Mouse (Mus musculus) lung, postnatal 25 days (tissue): Measurements from ENCODE around the gene Syna.
A peak's percentile ranks its signal among the peaks of the same experiment; 100 is the strongest.

Experiments used
- DNase-seq: peaks from one replicate; pipeline ENCODE4 v3.0.0; 2022; ENCODE audit warnings: low spot score

The Syna gene

GRCm38 (mm10) chr5:134560071-134560449, at the start of gene Syna:
Gene Syna, minus strand, starts transcription at chr5:134560171.
- DNase-seq = no peak

- no peak for DNase-seq
These were observed 47.1 kb upstream of the Syna start for GRCm38 (mm10) chr5:134607121-134607520.

- no peak for DNase-seq
These were observed 46.3 kb upstream of the Syna start for GRCm38 (mm10) chr5:134606314-134606713.

DNA sequence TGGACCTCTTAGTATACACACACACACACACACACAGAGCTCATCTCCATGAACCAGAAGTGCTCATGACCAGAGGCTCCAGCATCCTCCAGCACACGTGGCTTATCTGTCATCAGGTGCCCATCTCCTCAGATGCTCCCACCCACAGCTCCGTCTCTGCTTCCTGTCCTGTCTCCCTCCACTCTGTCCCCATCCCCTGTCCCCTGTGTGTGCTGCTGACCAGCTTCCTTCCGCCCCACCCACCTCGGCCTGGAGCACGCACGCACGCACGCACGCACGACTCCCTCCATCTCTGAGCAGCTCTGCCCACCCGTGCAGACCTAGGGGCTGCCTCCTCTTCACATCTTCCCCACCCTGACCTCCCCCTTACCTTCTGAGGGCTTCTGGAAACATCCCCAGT, 44.4 kb upstream of the Syna start:
- DNase-seq = no peak

- no peak for DNase-seq
These were observed 37.7 kb upstream of the Syna start for GRCm38 (mm10) chr5:134597711-134598110.

- no peak for DNase-seq
These were observed 33.1 kb upstream of the Syna start for GRCm38 (mm10) chr5:134593093-134593492.

- DNase-seq = no peak
These were observed 32.1 kb upstream of the Syna start for GRCm38 (mm10) chr5:134592026-134592581.

- no peak for DNase-seq
These were observed 29.9 kb upstream of the Syna start for GRCm38 (mm10) chr5:134589900-134590299.

- no peak for DNase-seq
These were observed 24.8 kb upstream of the Syna start for GRCm38 (mm10) chr5:134584798-134585197.

- DNase-seq = no peak
These were observed 23.9 kb upstream of the Syna start for GRCm38 (mm10) chr5:134583884-134584213.

DNA sequence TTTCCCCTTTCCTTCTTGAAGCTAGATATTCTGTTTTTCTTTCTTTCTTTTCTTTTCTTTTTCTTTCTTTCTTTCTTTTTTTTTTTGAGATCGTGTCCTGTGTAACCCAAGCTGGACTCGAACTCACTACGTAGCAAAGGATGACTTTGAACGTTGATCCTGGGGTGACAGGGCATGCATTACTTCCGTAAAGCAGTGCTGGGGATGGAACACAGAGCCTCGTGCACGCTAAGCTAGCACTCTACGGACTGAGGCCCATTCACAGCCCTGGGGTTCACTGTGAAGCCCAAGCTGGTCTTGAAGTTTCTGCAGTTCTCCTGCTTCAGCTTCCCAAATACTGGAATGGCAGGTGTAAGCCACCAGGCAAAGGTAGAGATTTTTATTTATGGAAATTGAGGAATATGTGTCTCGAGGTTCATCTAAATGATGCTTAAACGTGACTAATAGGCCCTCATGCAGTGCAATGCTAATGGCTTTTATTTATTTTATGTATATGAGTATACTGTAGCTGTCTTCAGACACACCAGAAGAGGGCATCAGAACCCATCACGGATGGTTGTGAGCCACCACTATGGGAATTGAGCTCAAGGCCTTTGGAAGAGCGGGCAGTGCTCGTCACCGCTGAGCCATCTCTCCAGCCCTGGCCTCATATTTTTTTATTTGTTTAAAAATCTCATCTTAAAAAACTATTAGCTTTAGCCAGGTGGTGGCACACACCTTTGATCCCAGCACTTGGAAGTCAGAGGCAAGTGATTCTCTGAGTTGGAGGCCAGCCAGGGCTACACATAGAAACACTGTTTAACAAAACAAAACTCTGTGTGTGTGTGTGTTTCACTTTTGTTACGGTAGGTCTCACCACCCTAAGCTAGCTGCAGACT, 23.3 kb upstream of the Syna start:
- DNase-seq = no peak

- DNase-seq = peak; percentile 97
These were observed 22.4 kb upstream of the Syna start for GRCm38 (mm10) chr5:134582221-134582907.

DNA sequence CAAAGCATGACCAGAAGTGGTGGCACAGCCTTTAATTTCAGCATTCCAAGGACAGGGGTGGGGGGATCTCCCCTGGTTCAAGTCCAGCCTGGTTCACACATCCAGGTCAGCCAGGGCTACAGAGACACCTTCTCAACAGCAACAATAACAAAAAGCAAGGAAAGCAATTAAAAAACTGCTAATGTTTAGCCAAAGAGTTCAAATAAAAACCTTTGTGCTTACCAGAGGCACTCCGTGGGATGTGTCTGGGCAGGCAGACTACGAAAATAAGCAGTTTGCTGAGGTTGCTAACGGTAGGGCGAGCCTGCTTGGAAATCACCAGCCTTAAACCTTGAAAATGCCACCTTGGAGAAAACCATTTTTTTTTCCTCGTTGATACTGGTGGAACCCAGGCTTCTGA, 21.2 kb upstream of the Syna start, which contains the start of gene Rfc2:
Gene Rfc2, plus strand, starts transcription at position 221 of the 400 bp plus-strand sequence.
- DNase-seq = no peak

GRCm38 (mm10) chr5:134579135-134579534, 19.2 kb upstream of the Syna start:
- DNase-seq = no peak

GRCm38 (mm10) chr5:134577534-134577933, 17.6 kb upstream of the Syna start:
- DNase-seq = no peak

DNA sequence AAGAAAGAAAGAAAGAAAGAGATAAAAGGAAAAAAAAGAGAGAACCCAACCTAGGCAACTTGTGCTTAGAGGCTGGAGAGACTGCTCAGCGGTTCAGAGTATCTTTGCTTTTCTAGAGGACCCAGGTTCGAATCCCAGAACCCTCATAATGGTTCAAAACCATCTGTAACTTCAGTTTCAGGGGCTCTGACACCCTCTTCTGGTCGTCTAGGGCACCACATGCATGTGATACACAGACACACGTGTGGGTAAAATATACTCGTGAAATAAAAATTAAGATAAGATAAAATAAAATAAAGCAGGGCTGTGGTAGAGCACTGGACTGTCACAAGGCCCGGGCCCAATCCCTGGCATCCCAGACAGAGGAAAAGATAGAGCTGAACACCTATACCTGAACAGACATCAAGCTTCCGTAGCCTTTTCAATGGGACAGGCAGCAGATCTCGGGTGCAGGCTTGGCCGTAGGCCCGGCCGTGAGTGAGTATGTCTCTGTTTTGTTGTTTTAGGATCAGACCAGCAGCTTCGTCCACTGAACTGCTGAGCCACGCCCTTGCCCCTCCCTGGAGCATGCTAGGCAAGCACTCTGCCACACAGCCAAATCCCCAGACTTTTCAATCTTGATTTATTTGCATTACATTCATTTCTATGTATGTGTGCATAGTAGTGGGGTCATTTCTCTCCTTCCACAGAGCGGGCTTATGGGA, 16.7 kb upstream of the Syna start:
- DNase-seq = no peak

GRCm38 (mm10) chr5:134575833-134576232, 15.9 kb upstream of the Syna start:
- no peak for DNase-seq

GRCm38 (mm10) chr5:134572508-134573214, 12.7 kb upstream of the Syna start:
- DNase-seq = no peak

GRCm38 (mm10) chr5:134571730-134572507, 11.9 kb upstream of the Syna start:
- DNase-seq = peak; percentile 57

DNA sequence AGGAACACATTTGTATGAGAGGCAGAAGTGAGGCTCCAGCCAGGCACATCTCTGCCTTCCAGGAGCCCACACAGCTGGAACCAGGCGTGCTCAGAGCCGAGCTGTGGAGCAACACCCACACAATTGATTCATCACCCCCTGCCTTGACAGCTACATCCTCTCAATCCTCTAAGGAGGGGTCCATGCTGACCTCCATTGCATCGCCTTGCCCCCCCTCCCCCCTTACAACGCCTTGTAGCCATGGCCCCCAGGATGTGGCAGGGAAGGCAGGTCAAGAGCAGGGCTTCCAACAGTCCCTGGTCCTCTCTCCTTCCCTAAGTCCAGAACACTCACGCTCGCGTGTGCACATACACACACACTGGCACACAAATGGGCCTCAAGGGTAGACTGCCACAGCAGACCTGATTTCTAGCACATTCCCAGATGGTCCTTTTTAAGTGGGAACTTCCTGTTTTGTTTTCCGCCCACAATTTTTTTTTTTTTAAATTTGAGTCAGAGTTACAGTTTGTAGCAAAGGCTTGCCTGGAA, 9.1 kb upstream of the Syna start:
- no peak for DNase-seq

- no peak for DNase-seq
These were observed 8.1 kb upstream of the Syna start for GRCm38 (mm10) chr5:134568030-134568429.
